Mouse (Mus musculus): ENCODE measurements around the gene Osgep.
"Not testable (repeated sequence)": the region's sequence is repeated elsewhere in the genome, so short reads cannot be mapped to it uniquely, and the experiment has no call there.

The Osgep gene

GRCm38 (mm10) chr14:50931493-50932020 lies 6.9 kb upstream of the Osgep start:
- peak; percentile 58 for DNase-seq (ENCODE audit: low read depth)

DNA sequence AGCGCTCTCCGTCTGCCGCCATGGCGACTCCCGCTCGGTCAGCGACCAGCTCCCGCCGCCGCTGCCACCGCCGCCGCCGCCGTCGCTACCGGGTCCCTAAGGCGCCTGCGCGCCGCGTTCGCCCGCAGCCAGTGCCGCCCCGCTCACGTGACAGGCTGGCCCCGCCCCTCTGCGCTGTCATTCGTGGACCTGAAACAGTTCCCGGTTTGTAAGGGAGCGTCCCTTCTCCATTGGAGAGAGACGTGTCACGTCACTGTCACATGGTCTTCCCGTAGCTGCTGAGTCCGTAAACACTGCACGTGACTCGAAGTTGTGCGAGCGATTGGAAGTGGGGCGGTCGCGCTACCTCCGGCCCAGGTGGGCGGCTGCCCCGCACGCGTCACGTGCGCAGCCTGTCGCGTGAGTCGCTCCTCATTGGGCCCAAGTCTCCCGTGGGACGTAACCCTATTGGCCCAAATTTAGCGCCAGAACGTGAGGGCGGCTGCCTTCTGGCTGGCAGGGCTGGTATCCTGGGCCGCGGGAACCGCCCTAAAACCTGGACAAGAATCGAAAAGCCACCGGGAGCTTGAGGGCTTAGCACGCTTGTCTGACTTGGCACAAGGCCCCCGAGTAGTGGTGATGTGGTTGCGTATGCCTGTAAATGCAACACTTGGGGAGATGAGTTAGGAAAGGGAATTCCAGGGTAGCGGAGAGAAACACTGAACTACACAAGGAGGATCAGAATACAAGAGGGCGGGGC lies 6.2 kb upstream of the Osgep start, which contains the start of the genes Pip4p1 and Pnp:
TSS of gene Pip4p1 (minus strand) at position 103 of the 739 bp plus-strand sequence.
TSS of gene Pnp (plus strand) at position 329 of the 739 bp plus-strand sequence.
- DNase-seq (ENCODE audit: low read depth) = peak; percentile 98

GRCm38 (mm10) chr14:50930377-50930753 lies 5.7 kb upstream of the Osgep start:
- peak; percentile 87 for DNase-seq (ENCODE audit: low read depth)

DNA sequence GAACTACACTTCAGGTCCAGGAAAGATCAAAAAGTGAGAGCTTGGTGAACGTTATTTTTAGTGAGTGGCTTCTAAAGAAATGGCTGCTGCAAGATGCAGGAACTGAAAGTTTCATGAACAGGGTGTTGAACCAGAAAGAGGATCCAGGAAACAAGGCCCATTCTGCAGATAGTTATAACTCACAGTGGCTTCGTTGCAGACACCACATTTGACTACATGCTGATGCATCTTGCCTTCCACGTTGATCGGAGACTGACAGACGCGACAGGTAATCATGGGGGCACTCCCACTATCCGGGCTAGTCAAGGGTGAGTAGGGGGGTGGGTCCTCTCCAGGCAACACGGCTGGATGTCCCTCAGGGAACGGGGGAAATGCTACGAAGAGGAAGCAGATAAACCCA lies 5.3 kb upstream of the Osgep start:
- no peak for DNase-seq (ENCODE audit: low read depth)

GRCm38 (mm10) chr14:50927366-50927765 lies 2.7 kb upstream of the Osgep start:
- no peak for DNase-seq (ENCODE audit: low read depth)

DNA sequence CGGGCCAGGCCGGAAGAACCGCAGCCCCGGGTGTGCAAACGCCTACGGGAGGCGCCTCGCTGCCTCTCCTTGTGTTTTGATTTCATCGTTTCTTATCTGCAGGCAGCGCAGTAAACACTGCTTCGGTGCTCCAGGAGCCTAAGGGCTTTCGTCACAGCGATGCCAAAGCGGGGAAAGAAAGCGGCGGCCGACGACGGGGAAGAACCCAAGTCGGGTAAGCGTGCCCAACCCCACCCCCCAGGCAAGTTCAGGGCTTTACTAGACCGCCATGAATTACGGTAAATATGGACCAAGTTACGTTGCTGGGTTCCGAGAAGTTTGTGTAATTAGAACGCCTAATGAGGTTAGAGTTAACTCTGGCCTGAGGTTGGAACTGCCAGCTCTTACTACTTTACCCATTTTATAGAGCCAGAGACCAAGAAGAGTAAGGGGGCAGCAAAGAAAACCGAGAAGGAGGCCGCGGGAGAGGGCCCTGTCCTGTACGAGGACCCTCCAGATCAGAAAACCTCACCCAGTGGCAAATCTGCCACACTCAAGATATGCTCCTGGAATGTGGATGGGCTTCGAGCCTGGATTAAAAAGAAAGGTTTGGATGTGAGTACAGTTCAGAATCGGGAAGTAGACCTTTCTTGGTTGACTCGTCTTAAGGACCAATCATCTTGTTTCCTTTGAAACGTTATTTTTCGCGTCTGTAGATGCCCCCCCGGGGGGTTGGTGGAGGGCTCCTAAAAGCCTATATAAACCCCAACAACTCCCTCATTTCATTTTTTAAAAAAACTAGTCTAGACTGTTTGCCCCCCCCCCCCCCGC lies 623 bp upstream of the Osgep start:
- DNase-seq (ENCODE audit: low read depth) = no peak

GRCm38 (mm10) chr14:50923437-50923836 lies 1.3 kb downstream of the Osgep start:
- DNase-seq (ENCODE audit: low read depth) = not testable (repeated sequence)

DNA sequence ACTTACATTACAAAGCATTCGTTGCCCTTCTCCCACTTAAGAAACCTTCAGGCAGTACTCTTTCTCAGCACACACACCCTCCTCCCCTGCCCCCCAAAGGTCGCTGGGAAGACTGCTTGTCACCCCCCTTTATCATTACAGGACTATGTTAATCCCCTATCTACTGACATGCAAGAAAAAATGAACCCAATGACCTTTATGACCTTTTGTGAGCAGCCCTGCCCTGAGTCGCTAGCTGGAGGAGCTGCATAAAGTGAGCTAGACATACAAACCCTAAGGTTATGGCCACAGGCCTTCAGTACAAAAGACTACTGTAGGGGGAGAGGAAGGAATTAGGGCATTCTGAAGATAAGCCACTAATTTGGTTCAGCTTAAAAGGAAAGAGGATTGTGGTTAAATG lies 13.3 kb downstream of the Osgep start:
- DNase-seq (ENCODE audit: low read depth) = no peak

DNA sequence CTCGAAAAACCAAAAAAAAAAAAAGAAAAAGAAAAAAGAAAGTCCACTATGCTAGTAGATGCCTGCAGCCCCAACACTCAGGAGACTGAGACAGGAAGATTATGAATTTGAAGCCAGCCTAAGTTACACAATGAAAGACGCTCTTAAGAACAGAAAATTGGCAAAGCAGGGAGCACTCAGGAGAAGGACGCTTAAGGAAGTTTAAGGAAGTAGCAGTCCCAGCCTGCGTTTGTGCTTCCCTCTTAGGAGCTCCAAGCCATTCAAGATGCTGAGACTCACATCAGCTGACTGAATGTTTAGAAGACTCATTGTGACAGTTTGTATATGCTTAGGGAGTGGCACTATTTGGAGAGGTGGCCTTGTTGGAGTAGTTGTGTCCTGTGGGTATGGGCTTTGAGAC lies 16.6 kb downstream of the Osgep start:
- DNase-seq (ENCODE audit: low read depth) = no peak

DNA sequence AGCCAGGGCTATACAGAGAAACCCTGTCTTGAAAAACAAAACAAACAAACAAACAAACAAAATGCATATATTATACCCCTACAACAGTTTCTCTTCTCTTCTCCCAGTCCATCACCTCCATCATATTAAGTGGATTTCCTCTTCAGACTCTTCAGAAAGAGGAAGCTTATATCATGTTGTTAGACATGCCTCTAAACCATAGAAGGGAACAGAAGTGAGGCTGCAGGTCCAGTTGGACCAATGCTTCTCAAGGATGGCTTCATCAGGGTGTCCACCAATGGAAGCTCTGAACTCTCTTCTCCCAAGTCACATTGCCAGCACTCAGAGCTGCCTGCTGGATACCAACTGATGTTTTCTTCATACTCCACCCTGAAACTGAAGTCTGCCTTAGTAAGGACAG lies 19.4 kb downstream of the Osgep start:
- DNase-seq (ENCODE audit: low read depth) = not testable (repeated sequence)

GRCm38 (mm10) chr14:50904828-50905129 lies 19.9 kb downstream of the Osgep start:
- DNase-seq (ENCODE audit: low read depth) = no peak

DNA sequence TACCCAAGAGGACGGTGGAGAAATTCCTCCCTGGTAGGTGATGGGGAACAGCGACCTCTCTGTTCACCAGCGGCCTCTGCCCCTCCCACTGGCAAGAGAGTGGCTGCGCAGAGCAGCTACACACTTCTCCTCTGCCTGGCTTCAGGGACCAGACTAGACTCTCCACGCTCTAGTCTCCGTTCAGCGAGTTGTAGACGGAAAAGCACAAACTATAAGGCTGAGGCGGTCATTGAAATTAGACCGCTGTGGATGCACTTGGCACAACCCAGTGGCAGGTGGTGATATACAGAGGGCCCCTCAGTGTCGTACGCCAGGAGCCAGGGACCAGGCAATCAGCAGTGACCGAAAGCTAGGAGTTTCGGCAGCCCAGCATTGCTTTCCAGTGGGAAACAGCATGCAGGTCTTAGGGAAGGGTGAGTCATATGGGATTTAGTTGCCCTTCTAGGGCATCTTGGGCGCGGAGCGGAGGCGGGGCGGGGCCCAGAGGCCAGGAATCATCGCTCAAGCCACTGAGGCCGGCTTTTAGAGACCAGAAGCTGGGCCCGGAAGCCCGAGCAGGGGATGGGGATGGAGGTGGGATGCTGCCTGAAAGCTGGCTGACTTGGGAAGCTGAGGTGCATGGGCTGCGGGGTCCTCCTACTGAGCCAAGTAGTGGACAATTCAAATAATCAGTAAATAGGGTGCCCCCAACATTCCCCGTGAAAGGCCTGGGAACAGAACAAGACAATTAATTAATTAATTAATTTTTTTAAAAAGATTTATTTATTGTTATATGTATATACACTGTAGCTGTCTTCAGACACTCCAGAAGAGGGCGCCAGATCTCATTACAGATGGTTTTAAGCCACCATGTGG lies 20.5 kb downstream of the Osgep start:
- DNase-seq (ENCODE audit: low read depth) = peak; percentile 18

GRCm38 (mm10) chr14:50897992-50898391 lies 26.7 kb downstream of the Osgep start:
- not testable (repeated sequence) for DNase-seq (ENCODE audit: low read depth)

GRCm38 (mm10) chr14:50897374-50897765 lies 27.3 kb downstream of the Osgep start, which contains the start of gene Klhl33:
Gene Klhl33, minus strand, starts transcription at chr14:50897507.
- DNase-seq (ENCODE audit: low read depth) = no peak

DNA sequence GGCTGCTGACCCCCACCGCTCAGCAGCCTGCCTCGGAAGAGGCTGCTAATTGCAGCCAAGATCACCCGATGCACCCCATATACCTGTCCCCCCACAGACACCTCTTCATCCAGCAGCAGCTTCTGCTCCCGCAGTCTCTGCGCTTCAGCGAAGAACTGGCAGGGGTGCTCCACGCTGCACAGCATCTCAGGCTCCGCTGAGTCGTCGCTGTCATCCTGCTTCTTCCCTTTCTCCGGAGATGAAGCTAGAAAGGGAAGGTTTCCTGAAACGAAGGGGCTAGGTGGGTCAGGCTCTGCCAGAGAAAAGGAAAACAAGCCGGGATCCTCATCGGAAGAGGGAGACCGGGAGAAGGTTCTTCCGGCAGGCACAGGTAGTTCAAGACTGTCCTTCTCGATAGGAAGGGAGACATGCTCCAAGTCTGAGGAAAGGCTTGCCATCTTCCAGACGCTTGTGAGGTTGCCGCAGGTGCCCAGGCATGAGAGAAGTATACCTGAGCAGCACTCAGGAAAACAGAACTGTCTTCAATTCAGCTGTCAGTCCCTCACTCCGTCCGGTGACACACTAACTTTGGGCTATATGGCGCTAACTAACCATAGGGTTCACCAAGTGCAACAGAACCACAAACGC lies 27.8 kb downstream of the Osgep start:
- no peak for DNase-seq (ENCODE audit: low read depth)

- DNase-seq (ENCODE audit: low read depth) = no peak
These were observed 28.5 kb downstream of the Osgep start for GRCm38 (mm10) chr14:50895985-50896746.

DNA sequence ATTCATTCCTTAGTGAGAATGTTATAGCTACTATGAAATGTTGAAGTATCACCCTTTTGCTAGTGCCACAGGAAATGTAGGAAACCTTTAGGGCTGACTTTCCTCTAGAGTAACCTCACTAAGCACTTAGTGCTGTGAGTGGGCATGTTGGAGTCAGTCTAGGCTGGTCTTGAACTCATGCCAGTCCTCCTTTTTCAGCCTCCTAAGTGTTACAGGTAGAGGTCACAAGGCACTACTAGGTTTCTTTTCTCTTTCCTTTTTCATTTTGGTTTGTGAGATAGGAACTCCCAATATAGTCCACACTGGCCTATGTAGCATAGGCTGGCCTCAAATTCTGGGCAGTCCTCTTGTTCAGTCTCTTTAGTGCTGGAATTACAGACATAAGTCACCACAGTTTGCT lies 29.3 kb downstream of the Osgep start:
- no peak for DNase-seq (ENCODE audit: low read depth)

DNA sequence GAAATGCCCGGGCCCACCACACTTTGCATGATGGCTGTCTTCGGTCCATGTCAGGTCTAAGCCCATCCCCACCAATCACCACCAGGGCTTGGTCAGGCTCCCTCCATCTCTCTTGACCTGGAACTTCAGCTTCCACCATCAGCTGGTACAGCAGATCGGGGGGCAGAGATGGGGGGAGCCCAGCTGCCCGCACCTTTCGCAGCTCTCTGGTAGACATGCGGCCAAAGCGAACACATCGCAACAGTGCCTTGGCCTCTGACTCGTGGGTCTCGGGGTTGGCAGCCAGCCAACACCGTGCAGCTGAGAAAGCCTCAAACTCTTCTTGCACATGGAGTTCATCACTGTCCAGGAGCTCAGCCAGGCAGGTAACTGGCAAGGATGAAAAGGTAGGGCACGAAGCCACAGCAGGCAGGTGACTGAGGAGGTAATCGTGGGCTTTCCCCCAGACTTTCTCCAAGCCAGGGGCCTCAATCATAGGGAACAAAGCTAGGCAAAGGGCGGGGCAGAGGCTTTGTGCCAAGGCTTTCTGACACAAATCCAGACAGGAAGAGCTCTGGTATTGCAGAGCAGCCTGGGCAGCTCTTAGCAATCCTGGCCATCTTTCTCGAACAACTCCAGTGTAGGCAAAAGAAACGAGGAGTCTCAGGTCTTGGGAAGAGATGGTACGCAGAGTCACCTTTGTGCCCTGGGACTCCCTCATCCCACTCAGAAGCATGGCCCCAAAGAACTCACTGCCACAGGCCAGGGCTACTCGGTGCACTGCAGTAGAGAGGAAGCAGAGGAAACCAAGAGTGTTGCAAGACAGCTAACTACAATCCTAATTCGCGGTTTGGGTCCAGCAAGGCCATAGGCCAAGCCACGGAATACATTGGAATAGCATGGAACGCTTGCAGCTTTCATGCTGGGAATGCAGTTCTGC lies 31.9 kb downstream of the Osgep start:
- no peak for DNase-seq (ENCODE audit: low read depth)

DNA sequence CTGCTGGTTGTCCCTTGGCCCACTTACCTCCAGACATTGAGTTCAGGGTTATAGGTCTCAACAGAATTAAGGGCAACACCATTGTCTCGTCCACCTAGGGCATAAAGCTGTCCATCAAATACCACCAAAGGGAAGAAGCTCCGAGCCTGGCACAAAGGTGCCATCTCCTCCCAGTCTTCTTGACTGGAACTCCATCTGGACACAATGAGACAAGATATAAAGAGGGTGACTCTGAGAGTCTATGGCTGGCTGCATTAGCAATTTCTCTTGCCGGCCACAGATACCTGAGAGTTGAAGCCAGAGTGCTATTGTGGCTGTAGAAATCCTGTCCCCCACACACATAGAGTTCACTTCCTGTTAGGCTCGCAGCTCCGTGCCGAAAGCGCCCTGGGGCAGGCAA lies 32.6 kb downstream of the Osgep start:
- DNase-seq (ENCODE audit: low read depth) = no peak

GRCm38 (mm10) chr14:50891621-50892020 lies 33.1 kb downstream of the Osgep start:
- no peak for DNase-seq (ENCODE audit: low read depth)
